Mouse (Mus musculus): ENCODE results near the gene Ubr2. TPM values are rescaled to one million over a fixed set of nuclear protein-coding genes. Genes with fewer than 3 reads are reported as not detected.
A peak's percentile ranks its signal among the peaks of the same experiment; 100 is the strongest.

The Ubr2 gene
- polyA plus RNA-seq, 1 experiment, result 35.2 TPM

DNA sequence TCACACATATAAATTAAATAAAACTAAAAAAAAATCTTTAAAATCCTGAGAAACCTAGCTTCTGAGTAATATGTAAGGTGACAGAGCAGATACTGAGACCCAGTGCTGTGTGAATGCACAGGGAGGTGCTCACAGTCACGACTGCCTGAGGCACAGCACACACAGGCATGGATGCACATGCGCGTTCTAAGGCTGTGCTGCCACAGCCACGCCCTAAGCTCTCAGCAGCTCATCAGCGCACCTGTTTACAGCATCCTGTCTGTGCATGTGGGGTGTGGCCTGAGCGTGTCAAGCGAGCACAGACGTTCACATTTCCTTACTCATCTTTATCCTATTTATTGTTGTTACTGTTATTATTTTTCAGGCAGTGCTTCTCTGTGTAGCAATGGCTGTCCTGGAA lies 69.9 kb downstream of the Ubr2 start:
- Histone ChIP-seq H3K4me3 (ENCODE audit: insufficient read depth, low read length) (no peak overlapping the region), H3K27ac (ENCODE audit: insufficient read depth, low read length) (no peak overlapping the region), H3K4me1 (ENCODE audit: control insufficient read depth, insufficient read depth, low read length) (peaks cover 2% of the 10 kb centered on the region)
- TF ChIP-seq CTCF (IDR thresholded peaks at IDR 0.05; ENCODE audit: extremely low read depth, insufficient read depth, low read length), result no peak
- no peak for TF ChIP-seq POLR2A (IDR thresholded peaks at IDR 0.05; ENCODE audit: extremely low read depth, insufficient read depth, low read length)

DNA sequence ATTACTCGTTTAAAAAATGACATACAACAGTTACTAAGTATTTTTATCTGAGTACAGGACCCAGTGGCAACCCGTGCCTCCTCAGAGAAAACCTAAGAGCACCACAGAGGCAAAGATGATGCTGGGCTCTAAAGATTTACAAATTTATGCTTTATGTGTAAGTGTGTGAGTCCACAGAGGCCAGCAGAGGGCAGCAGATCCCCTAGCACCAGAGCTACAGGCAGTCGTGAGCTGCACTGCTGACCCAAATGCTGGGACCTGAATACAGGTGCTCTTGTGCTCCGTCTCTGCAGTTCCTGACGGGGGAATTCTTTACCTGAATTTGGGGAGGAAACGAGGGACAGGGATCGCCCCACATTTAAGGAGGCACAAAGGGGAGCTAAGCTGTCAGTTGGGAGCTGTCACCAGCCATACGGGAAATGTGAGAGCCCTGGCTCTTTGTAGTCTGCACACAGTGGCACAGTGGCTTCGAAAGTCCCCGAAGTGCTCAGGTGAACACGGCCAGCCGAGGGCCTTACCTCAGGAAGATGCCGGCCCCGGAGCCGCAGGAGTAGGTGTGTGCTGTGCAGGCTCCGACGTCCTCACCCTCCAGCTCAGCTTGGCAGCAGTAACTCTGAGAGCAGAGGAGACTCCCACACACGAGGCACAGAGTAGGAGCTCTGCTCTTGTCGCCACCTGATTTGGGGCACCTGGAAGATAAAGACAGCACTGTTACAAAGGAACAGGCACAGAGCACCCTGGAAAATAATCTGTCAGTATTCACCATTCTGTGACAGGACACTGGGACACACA lies 76.6 kb downstream of the Ubr2 start:
- TF ChIP-seq CTCF (IDR thresholded peaks at IDR 0.05; ENCODE audit: extremely low read depth, insufficient read depth, low read length), result peak; percentile 61
- TF ChIP-seq POLR2A (IDR thresholded peaks at IDR 0.05; ENCODE audit: extremely low read depth, insufficient read depth, low read length), result no peak
- Histone ChIP-seq H3K4me3 (ENCODE audit: insufficient read depth, low read length) (no peak overlapping the region), H3K27ac (ENCODE audit: insufficient read depth, low read length) (no peak overlapping the region), H3K4me1 (ENCODE audit: control insufficient read depth, insufficient read depth, low read length) (peaks cover 5% of the 10 kb centered on the region; the same call in 1 of the 2 replicates)

DNA sequence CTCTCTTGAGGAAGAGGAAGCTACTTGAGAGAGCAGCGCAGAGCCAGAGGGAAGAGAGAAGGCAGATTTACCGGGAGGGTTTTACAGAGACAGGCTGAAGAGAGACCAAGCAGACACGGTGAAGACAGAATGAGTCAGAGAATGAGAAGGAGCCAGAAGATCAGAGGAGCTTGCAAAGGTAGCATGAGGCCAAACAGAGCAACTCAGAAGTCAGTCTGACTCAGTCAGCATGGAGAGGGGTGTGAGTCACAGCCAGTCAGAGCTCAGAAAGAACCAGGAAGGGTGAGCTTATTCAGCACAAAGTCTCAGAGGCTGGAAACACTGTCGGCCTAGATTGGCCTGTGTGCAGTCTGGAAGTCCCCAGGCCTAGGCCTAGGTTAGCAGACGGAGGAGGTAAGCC lies 77.4 kb downstream of the Ubr2 start:
- TF ChIP-seq CTCF (IDR thresholded peaks at IDR 0.05; ENCODE audit: extremely low read depth, insufficient read depth, low read length) (no peak), POLR2A (IDR thresholded peaks at IDR 0.05; ENCODE audit: extremely low read depth, insufficient read depth, low read length) (no peak)
- Histone ChIP-seq H3K4me1 (ENCODE audit: control insufficient read depth, insufficient read depth, low read length) (peaks cover 5% of the 10 kb centered on the region; the same call in 1 of the 2 replicates), H3K4me3 (ENCODE audit: insufficient read depth, low read length) (no peak overlapping the region), H3K27ac (ENCODE audit: insufficient read depth, low read length) (peak overlapping the region; percentile 88)

DNA sequence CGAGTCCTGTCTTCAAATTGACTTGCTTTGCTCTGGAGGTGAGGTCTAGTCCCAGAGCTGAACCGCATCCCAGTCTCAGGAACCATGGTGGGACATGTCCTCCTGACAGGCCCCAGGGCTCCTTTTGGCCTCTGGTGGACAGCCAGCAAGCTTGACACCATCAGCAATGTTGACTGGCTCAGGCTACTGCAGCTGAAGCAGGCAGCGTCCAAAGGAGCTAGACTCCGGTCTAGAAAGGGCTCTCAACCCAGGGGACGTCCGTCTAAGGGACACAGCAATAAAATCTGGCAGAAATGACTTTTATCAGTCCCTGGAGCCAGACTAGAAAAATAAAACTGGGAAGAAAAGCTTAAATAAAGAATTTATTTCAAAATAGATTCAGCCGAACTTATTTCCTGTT lies 80.5 kb downstream of the Ubr2 start:
- Histone ChIP-seq H3K4me1 (ENCODE audit: control insufficient read depth, insufficient read depth, low read length) (peaks cover 6% of the 10 kb centered on the region; the same call in 1 of the 2 replicates), H3K27ac (ENCODE audit: insufficient read depth, low read length) (no peak overlapping the region), H3K4me3 (ENCODE audit: insufficient read depth, low read length) (no peak overlapping the region)
- TF ChIP-seq POLR2A (IDR thresholded peaks at IDR 0.05; ENCODE audit: extremely low read depth, insufficient read depth, low read length) (no peak), CTCF (IDR thresholded peaks at IDR 0.05; ENCODE audit: extremely low read depth, insufficient read depth, low read length) (no peak)

DNA sequence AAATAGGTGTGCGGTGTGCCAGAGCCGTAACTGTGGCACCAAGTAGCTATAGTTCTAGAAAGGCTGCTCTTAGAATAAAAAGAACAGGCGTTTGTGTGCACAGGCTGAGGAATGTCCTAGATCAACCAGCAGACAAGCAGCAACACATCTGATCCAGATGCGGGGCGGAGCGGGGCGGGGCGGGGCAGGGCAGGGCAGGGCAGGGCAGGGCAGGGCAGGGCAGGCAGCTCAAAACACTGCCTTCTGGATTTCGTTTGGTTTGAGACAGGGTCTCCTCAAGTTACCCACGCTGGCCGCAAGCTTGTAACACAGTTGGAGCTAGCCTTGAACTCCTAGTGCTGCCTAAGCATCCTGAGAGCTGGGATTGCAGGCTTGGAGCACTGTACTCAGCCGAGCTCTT lies 81.1 kb downstream of the Ubr2 start:
- Histone ChIP-seq H3K27ac (ENCODE audit: insufficient read depth, low read length) (no peak overlapping the region), H3K4me1 (ENCODE audit: control insufficient read depth, insufficient read depth, low read length) (peaks cover 6% of the 10 kb centered on the region; the same call in 1 of the 2 replicates), H3K4me3 (ENCODE audit: insufficient read depth, low read length) (no peak overlapping the region)
- TF ChIP-seq CTCF (IDR thresholded peaks at IDR 0.05; ENCODE audit: extremely low read depth, insufficient read depth, low read length) (no peak), POLR2A (IDR thresholded peaks at IDR 0.05; ENCODE audit: extremely low read depth, insufficient read depth, low read length) (no peak)

DNA sequence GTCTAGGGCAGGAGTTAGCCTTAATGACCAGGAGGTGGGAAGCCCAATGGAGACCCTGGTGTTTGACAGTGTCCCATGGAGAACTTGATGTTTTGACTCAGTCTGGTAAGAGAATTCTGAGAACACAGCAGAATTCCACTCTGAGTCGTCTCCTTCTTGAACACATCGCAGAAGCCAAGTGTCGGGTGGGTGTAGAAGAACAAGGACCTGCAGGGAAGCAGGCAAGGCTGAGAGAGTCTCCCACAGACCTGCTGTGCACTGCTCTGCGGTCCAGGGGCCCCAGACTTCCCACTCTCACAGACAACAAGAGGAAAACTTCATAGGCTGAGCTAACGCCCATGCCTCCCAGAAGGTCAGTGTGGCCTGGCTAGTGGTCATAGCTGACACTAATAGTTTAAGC lies 82.6 kb downstream of the Ubr2 start:
- no peak overlapping the region for H3K27ac ChIP-seq (ENCODE audit: insufficient read depth, low read length)
- TF ChIP-seq CTCF (IDR thresholded peaks at IDR 0.05; ENCODE audit: extremely low read depth, insufficient read depth, low read length) (no peak), POLR2A (IDR thresholded peaks at IDR 0.05; ENCODE audit: extremely low read depth, insufficient read depth, low read length) (no peak)
- no peak overlapping the region for H3K4me3 ChIP-seq (ENCODE audit: insufficient read depth, low read length)
- H3K4me1 ChIP-seq (ENCODE audit: control insufficient read depth, insufficient read depth, low read length), result peaks cover 6% of the 10 kb centered on the region; the same call in 1 of the 2 replicates

DNA sequence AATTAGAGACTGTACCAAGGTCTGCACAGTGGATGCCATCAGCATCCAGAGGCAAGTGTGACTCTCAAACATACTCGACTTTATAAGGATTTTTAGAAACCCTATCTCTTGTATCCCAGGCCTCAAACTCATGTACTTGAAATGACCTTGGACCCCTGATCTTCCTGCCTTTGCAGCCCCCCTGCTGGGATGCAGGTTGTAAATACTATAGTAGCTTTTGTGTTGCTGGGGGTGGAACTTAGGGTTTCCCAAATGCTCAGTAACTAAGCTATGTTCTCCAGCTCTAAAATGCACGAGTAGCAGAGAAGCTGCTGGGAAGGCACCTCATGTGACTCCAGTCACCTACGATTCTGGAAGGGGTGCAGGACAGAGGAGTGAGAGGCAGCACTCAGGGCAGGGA lies 83.4 kb downstream of the Ubr2 start:
- Histone ChIP-seq H3K4me1 (ENCODE audit: control insufficient read depth, insufficient read depth, low read length) (peaks cover 1% of the 10 kb centered on the region; the same call in 1 of the 2 replicates), H3K27ac (ENCODE audit: insufficient read depth, low read length) (no peak overlapping the region), H3K4me3 (ENCODE audit: insufficient read depth, low read length) (no peak overlapping the region)
- no peak for TF ChIP-seq CTCF (IDR thresholded peaks at IDR 0.05; ENCODE audit: extremely low read depth, insufficient read depth, low read length)
- TF ChIP-seq POLR2A (IDR thresholded peaks at IDR 0.05; ENCODE audit: extremely low read depth, insufficient read depth, low read length), result no peak

DNA sequence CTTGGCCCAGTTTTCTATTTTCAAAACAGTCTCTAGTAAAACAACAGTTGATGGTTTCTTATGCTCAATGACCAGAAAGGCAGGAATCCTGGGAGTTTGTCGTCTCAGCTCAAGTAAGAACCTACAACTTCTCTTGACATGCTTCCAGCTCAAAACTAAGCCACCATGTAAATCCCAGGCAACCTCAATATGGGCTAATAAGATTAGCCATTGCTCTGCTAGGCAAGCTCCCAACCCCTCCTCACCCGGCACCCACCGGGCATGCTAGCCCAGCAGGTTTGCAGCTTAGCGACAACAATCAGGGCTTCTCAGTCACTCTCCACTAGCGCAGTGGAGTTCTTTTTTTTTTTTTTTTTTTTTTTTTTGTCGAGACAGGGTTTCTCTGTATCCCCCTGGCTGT lies 84.2 kb downstream of the Ubr2 start:
- no peak overlapping the region for H3K27ac ChIP-seq (ENCODE audit: insufficient read depth, low read length)
- H3K4me1 ChIP-seq (ENCODE audit: control insufficient read depth, insufficient read depth, low read length), result peaks cover 1% of the 10 kb centered on the region; the same call in 1 of the 2 replicates
- H3K4me3 ChIP-seq (ENCODE audit: insufficient read depth, low read length), result no peak overlapping the region
- TF ChIP-seq CTCF (IDR thresholded peaks at IDR 0.05; ENCODE audit: extremely low read depth, insufficient read depth, low read length) (no peak), POLR2A (IDR thresholded peaks at IDR 0.05; ENCODE audit: extremely low read depth, insufficient read depth, low read length) (no peak)

DNA sequence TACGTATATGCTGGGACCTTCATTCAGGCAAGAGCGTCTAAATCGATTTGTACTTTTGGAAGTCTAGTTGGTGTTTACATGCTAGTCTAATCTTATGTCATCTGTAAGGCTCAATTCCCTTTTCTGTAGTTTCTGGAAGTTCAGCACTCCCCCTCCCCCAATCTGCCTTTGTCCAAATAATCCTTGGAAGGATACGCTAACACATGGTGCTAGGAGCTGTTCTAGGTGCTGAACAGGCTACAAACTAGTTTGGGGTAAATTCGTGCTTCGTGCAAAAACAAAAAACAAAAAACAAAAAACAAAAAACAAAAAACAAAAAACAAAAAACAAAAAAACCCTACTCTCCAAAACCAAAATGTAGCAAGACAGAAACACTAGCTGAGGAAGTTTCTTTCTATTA lies 89.5 kb downstream of the Ubr2 start:
- no peak overlapping the region for H3K4me3 ChIP-seq (ENCODE audit: insufficient read depth, low read length)
- TF ChIP-seq CTCF (IDR thresholded peaks at IDR 0.05; ENCODE audit: extremely low read depth, insufficient read depth, low read length) (no peak), POLR2A (IDR thresholded peaks at IDR 0.05; ENCODE audit: extremely low read depth, insufficient read depth, low read length) (no peak)
- H3K27ac ChIP-seq (ENCODE audit: insufficient read depth, low read length), result no peak overlapping the region
- no peaks in the 10 kb centered on the region for H3K4me1 ChIP-seq (ENCODE audit: control insufficient read depth, insufficient read depth, low read length)

DNA sequence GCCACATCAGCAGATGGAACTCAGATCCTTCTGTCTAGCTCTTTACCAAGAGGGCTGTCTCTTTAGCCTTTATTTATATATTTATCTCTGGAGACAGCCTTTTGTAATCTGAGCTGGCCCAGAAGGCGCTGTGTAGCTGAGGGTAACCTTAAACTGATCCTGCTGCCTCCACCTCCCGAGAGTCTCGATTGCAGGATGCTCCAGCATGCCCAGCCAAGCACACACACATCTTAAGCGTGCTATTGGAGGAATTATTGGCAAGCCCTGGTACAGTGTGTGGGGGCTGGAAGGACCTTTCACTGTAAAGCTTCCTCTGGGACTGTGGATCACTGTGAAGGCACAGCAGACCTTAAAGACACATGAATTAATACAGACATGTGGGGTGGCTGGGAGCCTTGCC lies 91.4 kb downstream of the Ubr2 start:
- Histone ChIP-seq H3K27ac (ENCODE audit: insufficient read depth, low read length) (no peak overlapping the region), H3K4me1 (ENCODE audit: control insufficient read depth, insufficient read depth, low read length) (no peaks in the 10 kb centered on the region), H3K4me3 (ENCODE audit: insufficient read depth, low read length) (no peak overlapping the region)
- no peak for TF ChIP-seq CTCF (IDR thresholded peaks at IDR 0.05; ENCODE audit: extremely low read depth, insufficient read depth, low read length)
- no peak for TF ChIP-seq POLR2A (IDR thresholded peaks at IDR 0.05; ENCODE audit: extremely low read depth, insufficient read depth, low read length)

All from cortical plate, adult 2 months (tissue).